Mouse (Mus musculus) T-helper 1 cell (primary cell): ENCODE results near the gene Acer2.

ENCODE experiments used
- in situ Hi-C: fragments of 300-600 bp; cut with MboI, MseI; formaldehyde crosslinking; loops from one replicate; pipeline ENCODE4 v1.15.1; 2025; ENCODE audit warnings: high pct_unique_total_duplicates

Acer2 gene

GRCm38 (mm10) chr4:86886160-86886878, 12.1 kb downstream of the Acer2 start:
- in situ Hi-C loops: no loop called here

GRCm38 (mm10) chr4:86887879-86888278, 13.7 kb downstream of the Acer2 start:
- in situ Hi-C loops: no loop called here

DNA sequence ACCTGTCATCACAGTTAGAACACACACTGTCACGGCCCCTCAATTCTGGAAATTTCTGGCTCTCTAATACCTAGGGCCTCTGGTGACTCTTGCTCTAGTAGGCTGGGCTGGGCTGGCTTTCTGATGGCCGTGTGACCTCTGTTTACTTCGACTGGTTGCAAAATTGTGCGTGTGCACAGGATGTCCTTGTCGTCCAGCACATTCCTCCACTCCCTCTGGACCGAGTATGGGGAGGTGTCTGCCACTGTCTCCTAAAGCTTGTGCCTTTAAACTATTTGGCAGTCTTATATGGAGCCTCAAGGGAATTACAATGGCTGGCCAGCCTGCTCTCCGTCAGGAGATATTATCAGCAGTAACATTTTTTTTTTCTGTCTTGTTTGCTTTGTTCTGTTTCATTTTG, 23.2 kb downstream of the Acer2 start:
- in situ Hi-C loops: no loop called here

- in situ Hi-C loops: no loop called here
Observed at GRCm38 (mm10) chr4:86898791-86899474, 24.7 kb downstream of the Acer2 start.

DNA sequence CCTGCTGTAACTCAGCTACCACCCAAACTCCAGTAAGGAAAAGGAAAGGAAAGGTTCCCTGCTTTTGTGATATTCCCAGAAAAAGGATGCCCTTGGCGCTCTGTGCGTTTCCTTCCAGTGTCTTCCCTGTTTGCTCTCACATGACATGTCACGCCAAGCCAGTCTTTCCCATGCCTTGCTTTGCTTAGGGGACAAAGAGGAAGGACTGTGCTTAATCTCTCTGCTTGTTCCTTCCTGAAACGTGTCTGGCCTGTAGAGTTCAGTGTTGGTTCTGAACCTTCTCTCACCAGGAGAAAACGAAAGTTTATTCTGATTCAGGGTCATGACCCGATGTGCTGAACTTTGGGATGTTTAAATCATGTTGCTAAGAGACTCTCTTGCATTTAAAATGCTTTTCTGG, 28.2 kb downstream of the Acer2 start:
- in situ Hi-C loops: no loop called here

DNA sequence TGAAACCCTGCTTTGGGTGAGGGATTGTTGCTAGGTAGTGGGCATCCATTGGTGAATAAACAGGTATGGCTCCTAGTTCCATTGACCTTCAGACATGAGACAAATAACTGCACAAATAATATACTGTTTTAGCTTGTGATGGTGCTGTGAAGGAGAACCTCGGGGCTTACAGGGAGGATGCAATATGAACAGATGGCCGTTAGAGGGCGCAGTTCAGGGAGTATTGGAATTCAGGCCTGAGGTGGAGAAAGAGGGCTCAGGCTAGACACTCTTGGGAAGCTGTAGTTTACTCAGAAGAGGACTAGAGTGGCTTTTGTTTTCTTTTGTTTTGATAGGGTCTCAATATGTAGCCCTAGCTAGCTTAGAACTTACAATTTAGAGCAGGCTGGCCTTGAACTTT, 30.8 kb downstream of the Acer2 start:
- in situ Hi-C loops: no loop called here

GRCm38 (mm10) chr4:86905869-86906268, 31.7 kb downstream of the Acer2 start:
- in situ Hi-C loops: no loop called here

DNA sequence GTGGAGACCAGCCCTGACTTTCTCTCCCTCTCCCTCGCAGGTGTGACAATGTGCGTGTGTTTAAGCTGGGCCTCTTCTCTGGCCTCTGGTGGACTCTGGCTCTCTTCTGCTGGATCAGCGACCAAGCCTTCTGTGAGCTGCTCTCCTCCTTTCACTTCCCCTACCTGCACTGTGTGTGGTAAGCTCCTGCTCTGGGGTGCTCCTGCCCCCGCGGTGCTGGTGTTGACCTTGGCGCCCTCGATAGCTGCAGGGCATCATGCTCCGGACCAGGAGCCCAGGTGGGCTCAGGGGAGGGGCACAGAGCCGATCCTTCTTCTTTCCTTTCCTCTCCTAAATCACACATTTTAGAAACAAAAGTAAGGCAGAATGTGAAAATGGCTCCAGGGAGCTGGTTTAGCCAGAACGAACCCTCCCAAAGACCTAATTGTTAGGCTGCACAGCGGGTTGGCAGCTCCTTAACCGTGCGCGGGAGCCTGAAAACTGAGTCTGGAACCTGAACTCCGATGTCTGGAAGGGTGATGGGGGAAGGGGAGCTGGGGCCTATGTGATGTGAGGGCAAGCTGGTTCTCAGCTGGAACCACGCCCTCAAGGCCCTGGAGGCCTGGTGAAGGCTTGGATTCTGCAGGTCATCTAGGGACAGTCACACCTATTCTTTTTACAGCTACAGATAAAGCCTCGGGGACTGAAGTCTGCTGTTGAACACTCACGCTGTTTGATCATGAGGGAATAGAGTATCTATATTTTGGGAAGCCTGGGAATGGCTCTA, 37.6 kb downstream of the Acer2 start:
- in situ Hi-C loops: no loop called here

DNA sequence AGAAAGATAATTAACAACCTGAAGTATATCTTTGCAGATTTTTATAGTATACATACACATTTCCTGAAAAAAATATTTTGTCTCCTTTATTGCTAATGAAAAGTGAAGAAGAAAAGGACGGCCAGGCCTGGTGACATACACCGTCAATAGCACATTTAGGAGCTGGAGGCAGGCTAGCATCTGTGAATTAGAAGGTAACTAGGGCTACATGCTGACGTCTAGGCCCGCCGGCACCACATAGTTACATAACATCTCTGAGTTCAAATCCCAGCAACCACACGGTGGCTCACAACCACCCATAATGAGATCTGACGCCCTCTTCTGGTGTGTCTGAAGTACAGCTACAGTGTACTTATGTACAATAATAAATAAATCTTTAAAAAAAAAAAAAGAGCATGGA, 38.6 kb downstream of the Acer2 start:
- in situ Hi-C loops: no loop called here

GRCm38 (mm10) chr4:86916062-86916461, 41.9 kb downstream of the Acer2 start:
- in situ Hi-C loops: no loop called here

DNA sequence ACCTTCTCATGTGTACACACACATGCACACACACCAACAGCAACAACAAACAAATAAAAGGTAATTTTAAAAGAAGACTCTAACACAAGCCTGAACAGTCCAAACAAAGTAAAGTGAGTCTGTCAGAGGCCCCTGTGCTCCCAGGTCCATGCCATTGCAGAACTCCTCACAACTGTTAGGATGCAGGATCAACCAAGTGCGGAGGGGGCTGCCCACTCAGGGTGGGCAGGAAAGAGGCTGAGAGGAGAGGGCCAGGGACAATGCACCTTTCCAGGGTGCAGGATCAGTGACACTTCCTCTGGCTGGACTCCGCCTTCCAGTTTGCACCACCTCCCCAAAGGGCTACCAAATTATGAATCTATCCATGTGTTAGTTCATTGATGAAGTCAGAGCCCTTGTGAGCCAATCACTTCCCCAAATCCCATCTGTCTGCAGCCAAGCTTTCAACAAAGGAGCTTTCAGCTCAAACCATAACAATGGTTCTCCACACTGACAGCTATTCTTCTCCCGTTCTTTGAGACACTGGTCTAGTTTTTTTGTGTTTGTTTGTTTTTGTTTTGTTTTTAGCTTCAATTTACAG, 49.4 kb downstream of the Acer2 start:
- in situ Hi-C loops: no loop called here

DNA sequence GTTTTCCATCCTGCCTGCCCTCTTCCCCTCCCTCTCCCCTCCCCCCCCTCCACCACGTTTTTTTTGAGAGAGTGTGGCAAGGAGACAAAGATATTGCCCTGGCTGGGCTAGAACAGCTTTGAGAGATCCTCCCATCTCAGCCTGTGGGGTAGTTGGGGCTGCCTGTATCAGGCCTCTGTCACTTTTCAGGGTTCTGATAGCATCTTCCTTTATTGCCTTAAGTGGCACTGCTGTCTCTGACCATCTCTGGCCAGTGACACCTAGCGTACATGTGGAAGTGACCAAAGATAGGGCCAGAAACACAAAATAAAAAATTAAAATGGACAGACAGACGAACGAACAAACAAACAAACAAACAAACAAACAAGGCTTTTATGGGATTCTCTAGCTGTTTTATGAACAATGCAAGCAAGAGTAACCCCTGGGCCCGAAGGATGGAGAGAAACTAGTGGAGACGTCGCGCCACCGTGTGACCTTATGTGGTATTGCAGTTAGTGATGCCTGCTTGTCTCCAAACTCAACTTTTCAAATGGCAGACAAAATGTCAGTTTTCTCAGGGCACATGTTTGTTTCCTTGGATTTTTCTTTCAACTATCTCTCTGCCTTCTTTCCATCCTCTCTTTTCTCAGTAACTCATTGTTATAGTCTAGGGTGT, 50.7 kb downstream of the Acer2 start:
- in situ Hi-C loops: loop anchor here (5.0 kb wide), 1 partner anchor 43 kb away; no protein-coding TSS in a partner anchor

DNA sequence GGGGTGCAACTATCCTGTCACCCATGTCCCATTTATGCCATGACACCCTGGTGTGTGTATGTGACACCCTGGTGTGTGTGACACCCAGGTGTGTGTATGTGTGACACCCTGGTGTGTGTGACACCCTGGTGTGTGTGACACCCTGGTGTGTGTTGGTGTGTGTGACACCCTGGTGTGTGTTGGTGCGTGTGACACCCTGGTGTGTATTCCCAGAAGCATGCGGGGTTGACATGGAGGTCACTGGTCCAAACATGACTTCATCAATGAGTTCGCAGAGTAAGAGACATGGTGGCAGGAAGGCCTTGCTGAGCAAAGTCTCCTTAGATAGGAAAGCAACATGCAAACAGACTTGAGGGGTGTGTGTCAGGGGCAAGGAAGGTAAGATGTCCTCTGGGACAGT, 52.8 kb downstream of the Acer2 start:
- in situ Hi-C loops: loop anchor here (5.0 kb wide), 1 partner anchor 45 kb away; no protein-coding TSS in a partner anchor

DNA sequence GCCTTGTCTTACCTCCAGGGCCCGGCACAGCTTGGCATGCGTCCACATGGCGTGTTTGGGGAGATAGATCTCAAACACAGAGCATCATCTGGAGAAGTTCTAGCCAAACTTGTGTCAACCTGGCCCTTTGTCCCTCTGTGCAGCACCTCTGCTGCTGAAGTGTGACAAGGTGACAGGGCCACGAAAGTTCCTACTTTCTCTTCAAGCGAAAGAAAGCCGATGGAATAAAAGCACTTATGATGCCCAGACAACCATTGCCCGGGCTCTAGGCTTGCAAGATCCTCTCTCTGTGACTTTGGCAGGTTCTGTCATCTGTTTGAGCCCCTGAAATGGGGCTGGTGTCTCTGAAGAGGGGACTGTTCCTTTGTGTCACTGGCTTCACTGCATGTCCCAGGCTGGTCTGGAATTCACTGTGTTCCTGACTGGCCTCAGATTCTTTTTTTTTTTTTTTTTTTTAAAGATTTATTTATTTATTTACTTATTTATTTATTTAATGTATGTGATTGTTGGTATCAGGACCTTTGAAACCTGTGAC, 56.0 kb downstream of the Acer2 start:
- in situ Hi-C loops: no loop called here

DNA sequence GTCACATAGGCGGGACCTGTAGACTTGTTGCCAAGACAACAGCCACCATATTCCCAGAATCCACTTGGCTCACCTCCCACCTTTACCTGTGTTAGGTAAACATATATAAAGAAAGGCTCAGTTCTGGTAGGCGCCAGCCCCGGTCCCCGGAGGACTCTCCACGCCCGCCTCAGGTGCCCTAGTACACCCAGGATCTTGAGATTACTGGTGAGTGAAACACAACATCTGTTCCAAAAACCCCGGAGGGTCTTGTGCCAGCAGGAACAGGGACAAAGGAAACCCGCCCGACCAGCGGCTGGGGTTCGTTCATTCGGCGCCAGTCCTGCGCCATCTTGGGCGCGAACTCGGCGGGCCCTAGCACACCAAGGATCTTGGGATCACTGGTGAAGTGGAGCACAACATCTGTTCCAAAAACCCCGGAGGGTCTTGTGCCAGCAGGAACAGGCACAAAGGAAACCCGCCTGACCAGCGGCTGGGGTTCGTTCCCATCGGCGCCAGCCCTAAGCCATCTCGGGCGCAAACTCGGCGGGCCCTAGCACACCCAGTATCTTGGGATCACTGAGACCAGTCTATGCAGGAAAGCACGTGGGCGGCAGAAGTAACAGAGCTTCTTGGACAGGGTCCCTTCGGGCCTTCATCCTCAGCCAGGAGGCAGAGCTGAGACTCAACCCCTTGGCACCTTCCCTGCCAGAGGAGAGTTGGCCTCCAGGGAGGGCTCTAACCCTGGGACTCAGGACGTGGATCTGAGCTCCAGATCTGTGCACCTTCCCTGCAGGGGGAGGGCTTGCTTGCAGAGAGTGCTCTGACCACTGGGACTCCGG, 56.6 kb downstream of the Acer2 start:
- in situ Hi-C loops: no loop called here

DNA sequence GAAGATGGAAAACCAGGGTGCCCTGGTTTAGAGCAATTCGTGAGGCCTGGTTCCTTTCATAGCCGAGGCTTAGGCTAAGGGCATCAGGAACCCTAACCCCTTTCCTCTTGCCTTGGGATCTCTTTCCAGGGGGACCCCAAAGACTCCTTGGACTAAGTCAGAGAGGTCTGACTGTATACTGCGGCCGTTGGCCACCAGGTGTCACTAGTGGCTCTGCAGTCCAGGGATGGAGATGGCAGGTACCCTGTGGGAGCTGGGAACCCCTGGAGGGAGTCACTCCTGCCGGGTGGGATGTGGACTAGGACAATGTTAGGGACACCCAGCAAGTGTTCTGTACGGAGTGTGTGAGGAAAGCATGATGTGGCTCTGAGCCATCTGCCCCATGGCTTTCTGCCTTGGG, 58.8 kb downstream of the Acer2 start:
- in situ Hi-C loops: no loop called here

GRCm38 (mm10) chr4:86936217-86936616, 62.0 kb downstream of the Acer2 start:
- in situ Hi-C loops: no loop called here

DNA sequence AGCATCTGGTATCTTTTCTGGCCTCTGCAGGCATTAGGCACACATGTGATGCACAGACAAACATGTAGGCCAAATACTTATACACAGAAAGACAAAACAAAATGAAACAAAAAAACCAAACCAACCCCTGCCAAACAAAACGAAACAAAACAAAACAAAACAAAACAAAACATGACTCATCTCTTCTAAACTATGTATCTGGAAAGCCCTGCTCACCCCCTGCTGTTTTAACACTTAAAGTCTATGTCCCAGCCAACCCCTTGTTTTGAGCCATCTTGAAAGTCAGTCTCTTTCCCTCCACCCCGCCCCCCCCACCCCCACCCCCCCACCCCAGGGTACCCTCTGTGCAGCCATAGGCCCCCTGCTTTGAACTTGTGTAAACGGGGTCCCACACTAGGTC, 62.5 kb downstream of the Acer2 start:
- in situ Hi-C loops: no loop called here

GRCm38 (mm10) chr4:86942656-86943055, 68.5 kb downstream of the Acer2 start:
- in situ Hi-C loops: no loop called here

- in situ Hi-C loops: no loop called here
Observed at GRCm38 (mm10) chr4:86943296-86943695, 69.1 kb downstream of the Acer2 start.

- in situ Hi-C loops: no loop called here
Observed at GRCm38 (mm10) chr4:86948794-86949193, 74.6 kb downstream of the Acer2 start.
